Mouse (Mus musculus) heart, embryonic 10.5 days (tissue): ENCODE results near the gene Zfp467. TPM values are rescaled to one million over a fixed set of nuclear protein-coding genes. Genes with fewer than 3 reads are reported as not detected.

ENCODE experiments used
- DNase-seq: peaks from one replicate; pipeline ENCODE4 v3.0.0-alpha.2; 2017; ENCODE audit warnings: low spot score
- H3K27ac ChIP-seq: fragments of 300-500 bp; sonication (generic); 2 replicates; pipeline ENCODE4 v1.5.1; 2016; ENCODE audit warnings: mild to moderate bottlenecking
- H3K27me3 ChIP-seq: fragments of 300-500 bp; sonication (generic); 2 replicates; pipeline ENCODE4 v1.6.1; 2016; ENCODE audit warnings: mild to moderate bottlenecking; ENCODE audit not compliant: poor library complexity, insufficient read depth, severe bottlenecking
- H3K36me3 ChIP-seq: fragments of 300-500 bp; sonication (generic); 2 replicates; pipeline ENCODE4 v1.6.1; 2016; ENCODE audit warnings: mild to moderate bottlenecking, moderate library complexity
- H3K4me1 ChIP-seq: fragments of 300-500 bp; sonication (generic); 2 replicates; pipeline ENCODE4 v1.6.1; 2016; ENCODE audit warnings: mild to moderate bottlenecking
- H3K4me3 ChIP-seq: fragments of 300-500 bp; sonication (generic); 2 replicates; pipeline ENCODE4 v1.5.1; 2016; ENCODE audit warnings: mild to moderate bottlenecking, moderate library complexity
- H3K9me3 ChIP-seq: fragments of 300-500 bp; sonication (generic); 2 replicates; pipeline ENCODE4 v1.6.1; 2016; ENCODE audit warnings: mild to moderate bottlenecking, moderate library complexity
- WGBS: fragments of 180-500 bp; shearing (Covaris S2); methylation state at CpG from one replicate; pipeline ENCODE4 v1.1.7; 2016; 5-methylcytosine and 5-hydroxymethylcytosine counted together
- polyA plus RNA-seq: library from polyadenylated mRNA; unstranded; fragments of >200 nt; fragmentation: Nextera tagmentation; extraction: Ambion mirVana; gene quantifications from 2 replicates; pipeline ENCODE4 v1.2.1, GENCODE M21; 2016

Gene Zfp467
- polyA plus RNA-seq, 1 experiment from 2014 or later: 13.9 TPM

DNA sequence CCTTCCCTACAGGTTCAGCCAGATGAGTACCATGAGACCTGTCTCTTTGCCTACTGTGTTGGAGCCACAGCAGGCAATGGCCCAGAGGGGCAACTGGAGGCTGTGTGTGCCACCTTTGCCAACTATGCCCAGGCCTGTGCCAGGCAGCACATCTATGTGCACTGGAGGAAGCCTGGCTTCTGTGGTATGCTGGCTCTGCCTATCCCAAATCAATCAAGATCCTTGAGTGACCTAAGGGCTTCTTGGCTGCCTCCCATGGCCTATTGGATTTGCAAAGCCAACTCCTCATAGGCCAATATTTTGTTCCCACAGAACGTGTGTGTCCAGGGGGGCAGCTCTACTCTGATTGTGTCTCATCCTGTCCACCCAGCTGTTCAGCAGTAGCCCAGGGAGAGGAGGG is 6.5 kb upstream of the Zfp467 start:
- DNase-seq: no peak
- Histone ChIP-seq H3K36me3 (no peaks in the 10 kb centered on the region), H3K27me3 (peaks cover 11% of the 10 kb centered on the region; the same call in 1 of the 2 replicates), H3K4me1 (peaks cover 13% of the 10 kb centered on the region), H3K4me3 (no peak overlapping the region), H3K9me3 (no peaks in the 10 kb centered on the region), H3K27ac (no peak overlapping the region)
- 68% methylated on average over 1 of the region's 1 CpGs for WGBS

GRCm38 (mm10) chr6:48448527-48448926 is 2.9 kb upstream of the Zfp467 start:
- DNase-seq: no peak
- Histone ChIP-seq H3K36me3 (no peaks in the 10 kb centered on the region), H3K27me3 (peaks cover 13% of the 10 kb centered on the region; the same call in 1 of the 2 replicates), H3K4me3 (no peak overlapping the region), H3K4me1 (peaks cover 23% of the 10 kb centered on the region), H3K9me3 (no peaks in the 10 kb centered on the region), H3K27ac (peak overlapping the region; percentile 65)
- 51% methylated on average over 7 of the region's 7 CpGs for WGBS

GRCm38 (mm10) chr6:48447929-48448328 is 2.3 kb upstream of the Zfp467 start, which contains the start of gene Sspo:
TSS of gene Sspo (plus strand) at chr6:48448229.
- WGBS: 64% methylated on average over 1 of the region's 1 CpGs
- no peak for DNase-seq
- H3K36me3 ChIP-seq: no peaks in the 10 kb centered on the region
- H3K27me3 ChIP-seq: peaks cover 13% of the 10 kb centered on the region; the same call in 1 of the 2 replicates
- peak within 1 kb of the TSS; percentile 65 for H3K27ac ChIP-seq
- peaks cover 28% of the 10 kb centered on the region for H3K4me1 ChIP-seq
- no peaks in the 10 kb centered on the region for H3K9me3 ChIP-seq
- no peak within 1 kb of the TSS for H3K4me3 ChIP-seq

- DNase-seq: no peak
- Histone ChIP-seq H3K27me3 (peaks cover 14% of the 10 kb centered on the region; the same call in 1 of the 2 replicates), H3K9me3 (no peaks in the 10 kb centered on the region), H3K36me3 (peaks cover 8% of the 10 kb centered on the region), H3K4me3 (no peak overlapping the region), H3K4me1 (peaks cover 28% of the 10 kb centered on the region), H3K27ac (peak overlapping the region; percentile 91; the same call in 1 of the 2 replicates)
- WGBS: 81% methylated on average over 3 of the region's 3 CpGs
These were observed 1.3 kb upstream of the Zfp467 start for GRCm38 (mm10) chr6:48446896-48447295.

DNA sequence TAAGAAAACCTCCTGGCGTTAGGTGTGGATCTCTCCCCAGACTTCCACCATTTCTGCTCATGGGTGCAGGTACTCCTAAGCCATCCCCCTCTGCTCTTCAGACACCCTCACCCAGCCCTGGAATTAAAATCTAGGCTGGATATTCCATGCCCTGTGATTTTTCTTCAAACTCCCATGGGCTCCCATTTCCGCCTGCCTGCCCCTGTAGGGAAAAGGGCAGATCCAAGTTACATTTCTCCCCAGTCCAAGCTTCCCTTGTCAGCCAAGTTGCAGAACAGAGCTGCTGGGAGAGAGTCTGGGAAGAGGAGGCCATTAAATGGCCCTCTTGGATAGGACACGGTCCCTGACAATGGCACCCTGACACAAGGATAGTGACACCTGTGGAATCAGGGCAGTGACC is 631 bp upstream of the Zfp467 start:
- Histone ChIP-seq H3K9me3 (no peaks in the 10 kb centered on the region), H3K27me3 (peaks cover 21% of the 10 kb centered on the region; the same call in 1 of the 2 replicates), H3K4me1 (peaks cover 28% of the 10 kb centered on the region), H3K27ac (peak overlapping the region; percentile 91), H3K36me3 (peaks cover 14% of the 10 kb centered on the region), H3K4me3 (peak overlapping the region; percentile 80)
- no peak for DNase-seq
- 41% methylated on average over 3 of the region's 3 CpGs for WGBS

- no peaks in the 10 kb centered on the region for H3K9me3 ChIP-seq
- H3K27me3 ChIP-seq: peaks cover 36% of the 10 kb centered on the region
- H3K4me3 ChIP-seq: peak overlapping the region; percentile 80
- DNase-seq: peak; percentile 94
- peaks cover 45% of the 10 kb centered on the region for H3K4me1 ChIP-seq
- H3K27ac ChIP-seq: peak overlapping the region; percentile 91
- WGBS: 3% methylated on average over 31 of the region's 34 CpGs
- H3K36me3 ChIP-seq: peaks cover 22% of the 10 kb centered on the region
These were observed 1.1 kb downstream of the Zfp467 start for GRCm38 (mm10) chr6:48444310-48445180.

GRCm38 (mm10) chr6:48443592-48444309 is 1.9 kb downstream of the Zfp467 start:
- Histone ChIP-seq H3K36me3 (peaks cover 30% of the 10 kb centered on the region), H3K27ac (peak overlapping the region; percentile 91), H3K27me3 (peaks cover 44% of the 10 kb centered on the region), H3K4me1 (peaks cover 53% of the 10 kb centered on the region), H3K4me3 (peak overlapping the region; percentile 80), H3K9me3 (no peaks in the 10 kb centered on the region)
- 2% methylated on average over 19 of the region's 19 CpGs for WGBS
- peak; percentile 98 for DNase-seq

DNA sequence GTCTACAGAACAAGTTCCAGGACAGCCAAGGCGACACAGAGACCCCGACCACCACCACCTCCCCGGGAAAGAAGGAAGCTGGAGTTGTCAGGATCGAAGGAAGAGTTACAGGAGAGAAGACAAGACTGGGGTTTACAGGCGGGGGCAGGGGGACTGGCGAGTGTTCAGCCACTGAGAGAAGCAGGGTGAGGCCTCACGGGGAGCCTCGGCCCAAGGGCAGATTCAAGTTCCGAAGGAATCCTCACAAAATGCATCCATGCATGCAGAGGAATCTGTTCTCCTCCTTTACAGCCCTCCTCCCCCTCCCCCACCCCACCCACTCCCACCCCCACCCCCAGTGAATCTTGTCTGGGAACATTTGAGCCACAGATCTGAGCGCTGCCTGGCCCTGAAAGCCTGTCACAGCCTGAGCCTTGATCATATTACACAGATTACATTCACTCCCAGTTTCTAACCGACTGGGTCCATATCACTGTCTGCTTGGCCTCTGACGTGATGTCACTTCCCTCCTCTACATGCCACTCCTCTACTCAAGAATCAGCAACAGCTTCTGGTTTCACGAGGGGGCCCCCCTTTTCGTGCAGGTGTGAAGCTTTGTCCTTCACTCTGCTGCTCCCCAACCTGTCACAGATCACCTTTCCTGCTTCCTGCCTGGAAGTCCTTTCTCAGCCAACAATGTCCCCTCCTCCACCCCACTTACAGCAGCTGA is 5.2 kb downstream of the Zfp467 start:
- H3K9me3 ChIP-seq: no peaks in the 10 kb centered on the region

GRCm38 (mm10) chr6:48439654-48440053 is 6.0 kb downstream of the Zfp467 start:
- Histone ChIP-seq H3K36me3 (peaks cover 47% of the 10 kb centered on the region), H3K4me3 (no peak overlapping the region), H3K4me1 (peaks cover 55% of the 10 kb centered on the region), H3K27ac (peak overlapping the region; percentile 16; the same call in 1 of the 2 replicates), H3K27me3 (peaks cover 62% of the 10 kb centered on the region), H3K9me3 (no peaks in the 10 kb centered on the region)
- DNase-seq: no peak

More for the DNA sequence above, 5.2 kb downstream of the Zfp467 start:
- Histone ChIP-seq H3K27ac (0 out of 2 replicates have a peak overlapping the region, but pooled peaks have one; percentile 29), H3K27me3 (peaks cover 62% of the 10 kb centered on the region), H3K36me3 (peaks cover 47% of the 10 kb centered on the region), H3K4me3 (no peak overlapping the region; the same call in 1 of the 2 replicates), H3K4me1 (peaks cover 50% of the 10 kb centered on the region)
- WGBS: 31% methylated on average over 14 of the region's 14 CpGs
- DNase-seq: no peak

DNA sequence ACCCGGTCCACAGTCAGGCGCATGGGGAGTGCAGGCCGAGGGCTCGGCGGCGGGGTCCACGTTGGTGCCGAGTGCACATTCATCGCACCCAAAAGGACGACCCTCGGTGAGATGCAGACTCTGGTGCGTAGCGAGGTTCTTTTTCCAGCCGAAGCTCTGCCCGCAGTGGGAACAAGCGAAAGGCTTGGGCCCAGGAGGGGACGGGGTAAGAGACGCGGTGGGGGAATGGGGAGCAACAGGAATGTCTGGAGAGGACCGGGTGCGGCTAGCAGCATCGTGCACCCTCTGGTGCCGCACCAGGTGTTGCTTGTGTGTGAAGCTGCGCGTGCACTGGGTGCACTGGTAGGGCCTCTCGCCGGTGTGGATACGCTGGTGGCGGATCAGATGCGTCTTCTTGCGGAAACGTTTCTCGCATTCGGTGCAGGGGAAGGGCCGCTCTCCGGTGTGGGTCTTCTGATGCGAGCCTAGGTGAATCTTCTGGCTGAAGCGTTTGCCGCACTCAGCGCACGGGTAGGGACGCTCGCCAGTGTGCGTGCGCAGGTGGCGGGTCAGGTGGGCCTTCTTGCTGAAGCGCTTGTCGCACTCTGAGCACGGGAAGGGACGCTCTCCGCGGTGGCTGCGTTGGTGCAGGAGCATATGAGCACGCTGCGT is 7.0 kb downstream of the Zfp467 start:
- DNase-seq: no peak
- peaks cover 47% of the 10 kb centered on the region for H3K36me3 ChIP-seq
- WGBS: 15% methylated on average over 55 of the region's 55 CpGs
- peak overlapping the region; percentile 16 for H3K27ac ChIP-seq
- H3K4me3 ChIP-seq: peak overlapping the region; percentile 52
- H3K27me3 ChIP-seq: peaks cover 62% of the 10 kb centered on the region
- peaks cover 51% of the 10 kb centered on the region for H3K4me1 ChIP-seq
- no peaks in the 10 kb centered on the region for H3K9me3 ChIP-seq

- peaks cover 62% of the 10 kb centered on the region for H3K27me3 ChIP-seq
- peak overlapping the region; percentile 11; the same call in 1 of the 2 replicates for H3K27ac ChIP-seq
- DNase-seq: no peak
- WGBS: 26% methylated on average over 35 of the region's 35 CpGs
- peaks cover 47% of the 10 kb centered on the region for H3K36me3 ChIP-seq
- peak overlapping the region; percentile 52 for H3K4me3 ChIP-seq
- H3K9me3 ChIP-seq: no peaks in the 10 kb centered on the region
- H3K4me1 ChIP-seq: peaks cover 54% of the 10 kb centered on the region
These were observed 7.8 kb downstream of the Zfp467 start for GRCm38 (mm10) chr6:48437679-48438376.
